Mouse (Mus musculus): Measurements from ENCODE around the gene Ago4. TPM values are rescaled to one million over a fixed set of nuclear protein-coding genes. Genes with fewer than 3 reads are reported as not detected.
A peak's percentile ranks its signal among the peaks of the same experiment; 100 is the strongest.

Gene Ago4
- total and polyA plus RNA-seq, 2 experiments, result 0.82 to 2.2 TPM

- no peaks in the 10 kb centered on the region for H3K36me3 ChIP-seq (ENCODE audit: control insufficient read depth, insufficient read depth, low read length)
- H3K27ac ChIP-seq (replicated peaks; ENCODE audit: insufficient read depth, low read depth, low read length), result no peak overlapping the region
- no peak overlapping the region for H3K9ac ChIP-seq (ENCODE audit: low read depth, low read length)
- no peak for TF ChIP-seq POLR2A (IDR thresholded peaks at IDR 0.05; ENCODE audit: extremely low read depth, insufficient read depth, low read length)
- TF ChIP-seq CTCF (IDR thresholded peaks at IDR 0.05; ENCODE audit: low read depth, low read length), result no peak
- no peak for DNase-seq (ENCODE audit: extremely low read depth, low read depth, low spot score)
- H3K79me2 ChIP-seq (ENCODE audit: control insufficient read depth, insufficient read depth, low read length), result no peaks in the 10 kb centered on the region
- 94% methylated on average over 6 of the region's 6 CpGs for WGBS
- no peaks in the 10 kb centered on the region for H3K27me3 ChIP-seq (ENCODE audit: control insufficient read depth, insufficient read depth, low read length)
- no peaks in the 10 kb centered on the region for H3K4me1 ChIP-seq (ENCODE audit: control insufficient read depth, insufficient read depth, low read length)
- H3K4me3 ChIP-seq (ENCODE audit: insufficient read depth, low read depth, low read length), result no peak overlapping the region
These were observed 30.5 kb upstream of the Ago4 start for GRCm38 (mm10) chr4:126563798-126564197.

GRCm38 (mm10) chr4:126556809-126557711 lies 23.8 kb upstream of the Ago4 start, which contains the start of gene Clspn:
TSS of gene Clspn (plus strand) at chr4:126556935.
- H3K36me3 ChIP-seq (ENCODE audit: control insufficient read depth, insufficient read depth, low read length), result no peaks in the 10 kb centered on the region
- WGBS, result 2% methylated on average over 54 of the region's 54 CpGs
- H3K4me3 ChIP-seq (ENCODE audit: insufficient read depth, low read depth, low read length), result peak within 1 kb of the TSS; percentile 90
- peak; percentile 62 for DNase-seq (ENCODE audit: extremely low read depth, low read depth, low spot score)
- H3K27me3 ChIP-seq (ENCODE audit: control insufficient read depth, insufficient read depth, low read length), result no peaks in the 10 kb centered on the region
- TF ChIP-seq CTCF (IDR thresholded peaks at IDR 0.05; ENCODE audit: low read depth, low read length), result no peak
- TF ChIP-seq POLR2A (IDR thresholded peaks at IDR 0.05; ENCODE audit: extremely low read depth, insufficient read depth, low read length), result no peak
- H3K79me2 ChIP-seq (ENCODE audit: control insufficient read depth, insufficient read depth, low read length), result no peaks in the 10 kb centered on the region
- no peak within 1 kb of the TSS for H3K27ac ChIP-seq (replicated peaks; ENCODE audit: insufficient read depth, low read depth, low read length)
- H3K9ac ChIP-seq (ENCODE audit: low read depth, low read length), result peak within 1 kb of the TSS; percentile 61
- H3K4me1 ChIP-seq (ENCODE audit: control insufficient read depth, insufficient read depth, low read length), result no peaks in the 10 kb centered on the region

- no peaks in the 10 kb centered on the region for H3K36me3 ChIP-seq (ENCODE audit: control insufficient read depth, insufficient read depth, low read length)
- 33% methylated on average over 3 of the region's 3 CpGs for WGBS
- no peaks in the 10 kb centered on the region for H3K79me2 ChIP-seq (ENCODE audit: control insufficient read depth, insufficient read depth, low read length)
- no peak overlapping the region for H3K4me3 ChIP-seq (ENCODE audit: insufficient read depth, low read depth, low read length)
- no peaks in the 10 kb centered on the region for H3K4me1 ChIP-seq (ENCODE audit: control insufficient read depth, insufficient read depth, low read length)
- H3K9ac ChIP-seq (ENCODE audit: low read depth, low read length), result no peak overlapping the region
- H3K27ac ChIP-seq (replicated peaks; ENCODE audit: insufficient read depth, low read depth, low read length), result no peak overlapping the region
- no peak for TF ChIP-seq POLR2A (IDR thresholded peaks at IDR 0.05; ENCODE audit: extremely low read depth, insufficient read depth, low read length)
- TF ChIP-seq CTCF (IDR thresholded peaks at IDR 0.05; ENCODE audit: low read depth, low read length), result peak; percentile 25; the same call in 1 of the 2 replicates
- DNase-seq (ENCODE audit: extremely low read depth, low read depth, low spot score), result peak; percentile 36
- H3K27me3 ChIP-seq (ENCODE audit: control insufficient read depth, insufficient read depth, low read length), result no peaks in the 10 kb centered on the region; the same call in 1 of the 2 replicates
These were observed 21.2 kb upstream of the Ago4 start for GRCm38 (mm10) chr4:126554462-126554861.

- Histone ChIP-seq H3K4me1 (ENCODE audit: control insufficient read depth, insufficient read depth, low read length) (no peaks in the 10 kb centered on the region), H3K27me3 (ENCODE audit: control insufficient read depth, insufficient read depth, low read length) (no peaks in the 10 kb centered on the region; the same call in 1 of the 2 replicates), H3K9ac (ENCODE audit: low read depth, low read length) (no peak overlapping the region), H3K4me3 (ENCODE audit: insufficient read depth, low read depth, low read length) (no peak overlapping the region), H3K79me2 (ENCODE audit: control insufficient read depth, insufficient read depth, low read length) (no peaks in the 10 kb centered on the region), H3K36me3 (ENCODE audit: control insufficient read depth, insufficient read depth, low read length) (no peaks in the 10 kb centered on the region), H3K27ac (replicated peaks; ENCODE audit: insufficient read depth, low read depth, low read length) (no peak overlapping the region)
- TF ChIP-seq CTCF (IDR thresholded peaks at IDR 0.05; ENCODE audit: low read depth, low read length) (no peak), POLR2A (IDR thresholded peaks at IDR 0.05; ENCODE audit: extremely low read depth, insufficient read depth, low read length) (no peak)
- 91% methylated on average over 1 of the region's 1 CpGs for WGBS
- no peak for DNase-seq (ENCODE audit: extremely low read depth, low read depth, low spot score)
These were observed 20.4 kb upstream of the Ago4 start for GRCm38 (mm10) chr4:126553685-126554084.

GRCm38 (mm10) chr4:126553105-126553504 lies 19.8 kb upstream of the Ago4 start:
- Histone ChIP-seq H3K79me2 (ENCODE audit: control insufficient read depth, insufficient read depth, low read length) (no peaks in the 10 kb centered on the region), H3K4me3 (ENCODE audit: insufficient read depth, low read depth, low read length) (no peak overlapping the region), H3K27ac (replicated peaks; ENCODE audit: insufficient read depth, low read depth, low read length) (no peak overlapping the region), H3K9ac (ENCODE audit: low read depth, low read length) (no peak overlapping the region), H3K4me1 (ENCODE audit: control insufficient read depth, insufficient read depth, low read length) (no peaks in the 10 kb centered on the region), H3K27me3 (ENCODE audit: control insufficient read depth, insufficient read depth, low read length) (no peaks in the 10 kb centered on the region; the same call in 1 of the 2 replicates), H3K36me3 (ENCODE audit: control insufficient read depth, insufficient read depth, low read length) (no peaks in the 10 kb centered on the region)
- 68% methylated on average over 8 of the region's 8 CpGs for WGBS
- TF ChIP-seq POLR2A (IDR thresholded peaks at IDR 0.05; ENCODE audit: extremely low read depth, insufficient read depth, low read length), result no peak
- TF ChIP-seq CTCF (IDR thresholded peaks at IDR 0.05; ENCODE audit: low read depth, low read length), result no peak
- DNase-seq (ENCODE audit: extremely low read depth, low read depth, low spot score), result no peak

GRCm38 (mm10) chr4:126552136-126552535 lies 18.9 kb upstream of the Ago4 start:
- no peak overlapping the region for H3K4me3 ChIP-seq (ENCODE audit: insufficient read depth, low read depth, low read length)
- no peak overlapping the region for H3K9ac ChIP-seq (ENCODE audit: low read depth, low read length)
- no peaks in the 10 kb centered on the region; the same call in 1 of the 2 replicates for H3K27me3 ChIP-seq (ENCODE audit: control insufficient read depth, insufficient read depth, low read length)
- DNase-seq (ENCODE audit: extremely low read depth, low read depth, low spot score), result no peak
- 72% methylated on average over 7 of the region's 7 CpGs for WGBS
- TF ChIP-seq CTCF (IDR thresholded peaks at IDR 0.05; ENCODE audit: low read depth, low read length) (no peak), POLR2A (IDR thresholded peaks at IDR 0.05; ENCODE audit: extremely low read depth, insufficient read depth, low read length) (no peak)
- H3K36me3 ChIP-seq (ENCODE audit: control insufficient read depth, insufficient read depth, low read length), result no peaks in the 10 kb centered on the region
- H3K27ac ChIP-seq (replicated peaks; ENCODE audit: insufficient read depth, low read depth, low read length), result no peak overlapping the region
- no peaks in the 10 kb centered on the region for H3K4me1 ChIP-seq (ENCODE audit: control insufficient read depth, insufficient read depth, low read length)
- H3K79me2 ChIP-seq (ENCODE audit: control insufficient read depth, insufficient read depth, low read length), result no peaks in the 10 kb centered on the region
